Mouse (Mus musculus): ENCODE measurements around the gene Itgal. TPM values are rescaled to one million over a fixed set of nuclear protein-coding genes. Genes with fewer than 3 reads are reported as not detected.
"Not testable (repeated sequence)": the region's sequence is repeated elsewhere in the genome, so short reads cannot be mapped to it uniquely, and the experiment has no call there.

Gene Itgal
- polyA plus RNA-seq, 1 experiment from 2014 or later: 0.69 TPM

DNA sequence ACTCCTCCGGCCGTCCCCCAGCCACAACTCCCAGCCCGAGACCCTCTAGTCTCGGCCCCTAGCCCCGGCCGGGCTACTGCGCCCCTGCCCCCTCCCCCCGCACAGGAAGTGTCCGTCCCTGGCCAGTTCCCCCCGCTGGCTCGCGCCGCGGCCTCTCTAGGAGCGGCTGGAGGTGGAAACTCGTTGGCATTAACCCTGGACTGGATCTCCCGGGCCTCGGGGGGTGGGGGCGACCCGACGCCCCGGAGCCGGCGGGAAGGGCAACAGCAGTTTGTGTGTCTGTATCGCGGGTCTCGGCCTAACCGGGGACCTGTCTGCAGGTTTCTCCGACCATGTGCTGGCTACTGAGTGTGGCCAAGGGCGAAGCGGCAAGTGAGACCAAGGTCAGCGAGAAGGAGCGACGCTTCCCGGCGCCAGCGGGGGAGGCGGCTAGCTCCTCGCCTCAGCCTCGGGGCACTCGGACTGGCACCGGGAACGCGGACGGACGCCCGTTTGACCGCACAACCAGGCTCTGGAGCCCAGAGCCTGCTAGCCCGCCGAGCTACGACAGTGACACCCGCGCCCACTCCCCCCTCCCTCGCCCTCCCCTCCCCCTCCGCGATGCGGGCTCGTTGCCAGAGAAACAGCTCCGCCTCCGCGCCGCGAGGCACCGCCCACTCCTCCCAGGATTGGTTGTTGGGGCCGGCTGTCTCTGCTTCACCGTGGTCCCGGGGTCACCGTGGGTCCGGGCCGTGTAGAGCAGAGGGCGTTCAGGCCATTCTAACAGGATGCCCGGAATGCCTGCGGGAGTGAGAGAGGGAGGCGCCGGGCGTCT, 49.7 kb downstream of the Itgal start, which contains the start of gene Zfp768:
TSS of gene Zfp768 (minus strand) at position 78 of the 814 bp plus-strand sequence.
- under 1% methylated on average over 74 of the region's 76 CpGs for WGBS
- peak within 1 kb of the TSS; percentile 85 for H3K4me2 ChIP-seq (replicated peaks)
- no peaks in the 10 kb centered on the region for H3K9me3 ChIP-seq
- H3K27ac ChIP-seq: peak within 1 kb of the TSS; percentile 91
- H3K9ac ChIP-seq: peak within 1 kb of the TSS; percentile 98
- H3K4me1 ChIP-seq: peaks cover 22% of the 10 kb centered on the region
- ATAC-seq (ENCODE audit: low FRiP score, low read depth): peak; percentile 91
- peaks cover 33% of the 10 kb centered on the region for H3K36me3 ChIP-seq
- no peaks in the 10 kb centered on the region for H3K27me3 ChIP-seq
- peak within 1 kb of the TSS; percentile 89 for H3K4me3 ChIP-seq

DNA sequence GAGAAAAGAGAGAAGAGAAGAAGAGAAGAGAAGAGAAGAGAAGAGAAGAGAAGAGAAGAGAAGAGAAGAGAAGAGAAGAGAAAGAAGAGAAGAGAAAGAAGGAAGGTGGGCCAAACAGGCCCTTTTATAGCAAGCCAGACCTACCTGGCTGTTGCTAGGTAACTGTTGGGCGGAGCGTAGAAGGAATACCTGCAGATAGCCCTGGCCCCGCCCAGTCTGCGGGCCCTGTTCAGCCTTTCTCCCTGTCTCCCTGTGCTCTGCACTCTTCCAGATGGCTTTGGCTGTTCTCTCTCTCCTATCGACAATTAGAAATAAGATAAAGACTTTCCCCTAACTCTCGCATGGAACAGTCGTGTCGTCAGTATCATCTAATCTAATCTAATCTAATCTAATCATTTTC, 50.6 kb downstream of the Itgal start:
- no peak overlapping the region for H3K27ac ChIP-seq
- peaks cover 23% of the 10 kb centered on the region for H3K36me3 ChIP-seq
- peak overlapping the region; percentile 98 for H3K9ac ChIP-seq
- ATAC-seq (ENCODE audit: low FRiP score, low read depth): no peak
- 19% methylated on average over 8 of the region's 8 CpGs for WGBS
- peak overlapping the region; percentile 85 for H3K4me2 ChIP-seq (replicated peaks)
- H3K27me3 ChIP-seq: no peaks in the 10 kb centered on the region
- peak overlapping the region; percentile 89 for H3K4me3 ChIP-seq
- no peaks in the 10 kb centered on the region for H3K9me3 ChIP-seq
- H3K4me1 ChIP-seq: peaks cover 22% of the 10 kb centered on the region

DNA sequence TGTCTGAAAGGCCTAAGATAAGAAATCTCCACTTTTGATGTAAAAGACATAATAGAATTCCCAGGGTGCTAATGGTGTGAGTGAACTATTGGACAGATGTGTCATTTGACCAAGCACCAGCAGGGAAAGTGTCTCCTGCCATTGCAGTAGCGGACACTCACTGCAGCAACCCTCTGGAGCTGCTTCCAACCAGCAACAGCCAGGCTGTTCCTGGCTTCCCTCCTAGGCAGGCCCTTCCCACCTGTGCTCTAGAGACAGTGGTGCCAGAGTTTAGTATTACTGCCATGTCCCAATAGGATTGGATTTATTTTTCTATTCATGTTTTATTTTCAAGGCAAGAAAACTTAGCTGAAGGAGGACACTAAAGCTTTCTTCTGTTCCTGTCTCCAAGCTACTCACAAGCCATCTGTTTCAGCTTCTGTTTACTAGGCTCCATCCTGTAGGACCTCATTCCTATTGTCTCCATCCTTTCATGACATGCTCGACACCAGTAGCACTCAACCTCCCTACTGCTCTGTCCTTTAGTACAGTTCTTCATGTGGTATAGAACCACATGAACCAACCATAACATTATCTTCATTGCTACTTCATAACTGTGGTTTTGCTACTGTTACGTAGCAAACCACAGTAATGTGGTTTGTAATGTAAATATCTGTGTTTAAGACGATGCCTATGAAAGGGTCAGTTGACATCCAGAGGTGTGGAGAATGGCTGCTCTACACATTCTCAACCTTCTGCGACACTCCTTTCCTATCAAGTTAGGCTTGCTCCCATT, 55.4 kb downstream of the Itgal start:
- ATAC-seq (ENCODE audit: low FRiP score, low read depth): no peak
- Histone ChIP-seq H3K4me3 (no peak overlapping the region), H3K9ac (no peak overlapping the region), H3K27me3 (no peaks in the 10 kb centered on the region), H3K9me3 (no peaks in the 10 kb centered on the region), H3K27ac (no peak overlapping the region), H3K4me2 (replicated peaks) (no peak overlapping the region), H3K36me3 (no peaks in the 10 kb centered on the region), H3K4me1 (peaks cover 7% of the 10 kb centered on the region)
- WGBS: 86% methylated on average over 5 of the region's 5 CpGs

DNA sequence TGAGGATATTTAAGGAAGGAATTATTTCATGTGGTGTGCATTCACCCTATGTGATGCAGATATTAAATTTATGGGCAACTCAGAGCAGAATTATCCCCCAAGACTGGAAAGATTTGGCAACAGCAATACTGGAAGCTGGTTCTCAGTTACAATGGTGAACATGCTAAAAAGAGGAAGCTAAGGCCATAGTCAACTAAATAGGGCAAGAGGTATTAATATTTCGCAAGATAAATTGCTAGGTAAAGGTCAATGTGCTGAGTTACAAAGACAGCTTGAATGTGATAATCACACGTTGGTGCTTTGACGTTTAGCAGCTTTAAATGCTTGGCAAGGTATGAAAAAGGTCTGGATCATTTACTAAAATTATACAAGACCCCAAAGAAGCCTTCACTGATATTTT, 59.7 kb downstream of the Itgal start:
- no peak overlapping the region for H3K9ac ChIP-seq
- H3K27ac ChIP-seq: no peak overlapping the region
- ATAC-seq (ENCODE audit: low FRiP score, low read depth): no peak
- WGBS: 70% methylated on average over 3 of the region's 3 CpGs
- peaks cover 15% of the 10 kb centered on the region for H3K27me3 ChIP-seq
- H3K4me1 ChIP-seq: no peaks in the 10 kb centered on the region
- H3K36me3 ChIP-seq: no peaks in the 10 kb centered on the region
- no peaks in the 10 kb centered on the region for H3K9me3 ChIP-seq
- H3K4me3 ChIP-seq: no peak overlapping the region
- no peak overlapping the region for H3K4me2 ChIP-seq (replicated peaks)

DNA sequence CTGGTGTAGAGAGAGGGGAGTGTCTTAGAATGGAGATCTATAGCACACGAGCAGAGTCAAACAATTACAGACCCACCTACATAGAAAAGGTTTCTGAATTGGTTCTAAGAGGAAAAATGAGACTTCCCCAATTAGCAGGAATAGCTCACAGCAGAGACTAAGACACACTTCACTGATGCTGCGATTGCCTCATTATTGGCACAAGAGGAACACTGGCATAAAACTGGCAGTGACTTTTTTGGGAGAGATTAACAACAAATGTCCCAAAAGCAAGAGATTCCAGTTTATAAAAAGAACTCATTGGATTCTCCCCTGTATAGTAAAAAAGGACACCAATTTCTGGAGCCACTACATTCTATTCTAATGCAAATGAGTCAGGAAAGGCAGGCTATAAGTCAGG, 61.8 kb downstream of the Itgal start:
- no peaks in the 10 kb centered on the region for H3K4me1 ChIP-seq
- no peaks in the 10 kb centered on the region for H3K36me3 ChIP-seq
- H3K27me3 ChIP-seq: peaks cover 25% of the 10 kb centered on the region
- WGBS: 63% methylated on average over 2 of the region's 2 CpGs
- no peaks in the 10 kb centered on the region for H3K9me3 ChIP-seq
- H3K27ac ChIP-seq: no peak overlapping the region
- no peak overlapping the region for H3K4me3 ChIP-seq
- no peak for ATAC-seq (ENCODE audit: low FRiP score, low read depth)
- no peak overlapping the region for H3K9ac ChIP-seq
- no peak overlapping the region for H3K4me2 ChIP-seq (replicated peaks)

DNA sequence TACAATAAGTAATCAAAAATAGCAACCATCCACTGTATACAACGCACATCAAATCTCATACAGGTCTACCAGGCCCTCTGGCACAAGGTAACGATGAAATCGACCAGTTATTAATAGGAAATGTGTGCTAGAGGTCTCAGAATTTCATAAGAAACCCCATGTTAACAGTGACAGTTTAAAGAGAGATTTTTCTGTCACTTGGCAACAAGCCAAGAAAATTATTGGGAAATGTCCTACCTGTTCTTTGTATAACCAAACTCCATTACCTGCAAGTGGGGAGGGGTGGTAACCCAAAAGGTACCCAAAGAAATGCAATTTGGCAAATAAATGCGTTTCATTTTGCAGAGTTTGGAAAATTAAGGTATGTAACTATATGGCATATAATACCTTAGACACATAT, 62.4 kb downstream of the Itgal start:
- H3K4me3 ChIP-seq: no peak overlapping the region
- H3K36me3 ChIP-seq: no peaks in the 10 kb centered on the region
- H3K27ac ChIP-seq: no peak overlapping the region
- peaks cover 3% of the 10 kb centered on the region for H3K4me1 ChIP-seq
- no peak overlapping the region for H3K9ac ChIP-seq
- peaks cover 28% of the 10 kb centered on the region for H3K27me3 ChIP-seq
- H3K4me2 ChIP-seq (replicated peaks): no peak overlapping the region
- ATAC-seq (ENCODE audit: low FRiP score, low read depth): no peak
- 67% methylated on average over 4 of the region's 4 CpGs for WGBS
- no peaks in the 10 kb centered on the region for H3K9me3 ChIP-seq

DNA sequence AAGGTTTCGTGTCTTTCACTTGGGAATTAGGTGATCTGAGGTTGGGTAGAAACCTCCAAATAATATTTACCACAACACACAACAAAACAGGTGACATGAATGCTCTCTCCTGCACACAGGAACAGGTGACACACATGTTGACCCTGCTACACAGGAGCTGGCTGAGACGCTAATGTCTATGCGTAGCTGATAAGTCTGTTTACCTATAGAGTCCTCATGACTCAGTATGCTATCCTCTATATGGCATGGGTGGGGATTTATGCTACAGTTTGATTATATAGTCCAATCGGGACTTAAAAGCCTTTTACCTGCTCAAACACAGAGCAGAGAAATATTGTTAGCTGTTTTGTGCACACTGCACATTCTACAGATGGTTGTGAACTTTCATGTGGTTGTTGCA, 64.2 kb downstream of the Itgal start:
- Histone ChIP-seq H3K4me2 (replicated peaks) (no peak overlapping the region), H3K4me3 (no peak overlapping the region), H3K9me3 (no peaks in the 10 kb centered on the region), H3K9ac (no peak overlapping the region), H3K27me3 (peaks cover 38% of the 10 kb centered on the region), H3K36me3 (no peaks in the 10 kb centered on the region), H3K27ac (no peak overlapping the region), H3K4me1 (peaks cover 7% of the 10 kb centered on the region)
- 80% methylated on average over 4 of the region's 4 CpGs for WGBS
- ATAC-seq (ENCODE audit: low FRiP score, low read depth): no peak

DNA sequence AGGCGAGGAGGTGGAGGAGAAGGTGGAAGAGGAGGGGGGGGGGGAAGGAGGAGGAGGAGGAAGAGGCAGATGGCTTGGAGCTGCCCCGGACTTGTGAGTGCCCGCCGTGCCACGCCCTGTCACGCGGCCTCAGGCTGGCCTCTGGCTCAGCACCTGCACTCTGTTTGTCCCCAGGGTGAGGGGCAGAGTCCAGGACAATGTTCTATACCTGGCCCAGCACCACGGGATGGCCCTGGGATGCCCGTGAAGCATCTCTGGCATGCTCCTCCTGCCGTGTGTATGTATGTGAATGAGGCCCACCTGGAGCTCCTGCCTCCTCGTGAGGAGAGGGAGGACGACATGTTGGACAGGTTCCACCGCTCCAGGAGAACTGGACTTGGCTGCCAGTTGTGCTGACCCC, 65.4 kb downstream of the Itgal start:
- no peak for ATAC-seq (ENCODE audit: low FRiP score, low read depth)
- no peak overlapping the region for H3K27ac ChIP-seq

DNA sequence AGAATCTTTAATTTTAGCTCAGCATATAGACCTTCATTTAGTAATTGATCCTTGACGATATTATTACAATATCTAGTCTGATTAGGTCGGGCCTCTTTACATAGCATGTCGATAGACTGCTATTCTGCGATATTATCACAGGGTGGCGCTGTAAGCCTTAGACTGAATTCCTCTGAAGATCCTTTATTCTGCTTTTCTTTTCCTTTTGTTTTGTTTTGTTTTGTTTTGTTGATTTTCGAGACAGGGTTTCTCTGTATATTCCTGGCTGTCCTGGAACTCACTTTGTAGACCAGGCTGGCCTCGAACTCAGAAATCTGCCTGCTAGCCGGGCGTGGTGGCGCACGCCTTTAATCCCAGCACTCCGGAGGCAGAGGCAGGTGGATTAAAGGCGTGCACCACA, 66.4 kb downstream of the Itgal start:
- peak overlapping the region; percentile 13; the same call in 1 of the 2 replicates for H3K4me3 ChIP-seq
- H3K27me3 ChIP-seq: peaks cover 41% of the 10 kb centered on the region
- not testable (repeated sequence) for H3K4me1 ChIP-seq; H3K27ac ChIP-seq; H3K36me3 ChIP-seq; ATAC-seq (ENCODE audit: low FRiP score, low read depth); H3K9ac ChIP-seq; H3K9me3 ChIP-seq
- 27% methylated on average over 13 of the region's 13 CpGs for WGBS
- H3K4me2 ChIP-seq (replicated peaks): peak overlapping the region; percentile 36

More for the DNA sequence above, 65.4 kb downstream of the Itgal start:
- no peaks in the 10 kb centered on the region for H3K9me3 ChIP-seq
- H3K36me3 ChIP-seq: no peaks in the 10 kb centered on the region
- H3K4me2 ChIP-seq (replicated peaks): no peak overlapping the region
- peaks cover 7% of the 10 kb centered on the region for H3K4me1 ChIP-seq
- 49% methylated on average over 12 of the region's 13 CpGs for WGBS
- H3K9ac ChIP-seq: no peak overlapping the region
- peaks cover 41% of the 10 kb centered on the region for H3K27me3 ChIP-seq
- no peak overlapping the region for H3K4me3 ChIP-seq

DNA sequence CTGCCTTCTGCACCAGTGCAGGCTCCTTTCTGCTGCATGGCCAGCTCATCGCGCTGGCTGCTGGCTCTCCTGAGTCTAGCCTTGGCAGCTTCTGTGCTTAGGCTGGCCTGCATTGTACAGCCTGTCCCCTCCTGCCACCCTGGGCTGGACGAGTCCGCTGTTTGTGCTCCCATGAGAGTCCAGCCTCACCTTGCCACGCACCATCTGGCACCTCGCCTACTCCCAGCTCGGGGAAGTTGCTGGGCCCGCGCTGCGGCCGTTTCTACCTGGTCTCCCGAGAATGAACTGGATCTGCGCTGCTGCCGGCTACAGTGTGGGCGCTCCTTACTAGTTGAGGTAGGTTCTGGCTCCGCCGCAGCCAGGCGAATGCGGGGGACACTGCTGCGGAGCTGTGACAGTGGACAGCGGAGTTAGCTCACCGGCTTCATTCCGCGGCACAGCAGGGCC, 67.4 kb downstream of the Itgal start:
- Histone ChIP-seq H3K9me3 (no peaks in the 10 kb centered on the region), H3K4me3 (peak overlapping the region; percentile 47), H3K36me3 (no peaks in the 10 kb centered on the region), H3K4me1 (peaks cover 7% of the 10 kb centered on the region), H3K27me3 (peaks cover 39% of the 10 kb centered on the region), H3K27ac (no peak overlapping the region), H3K4me2 (replicated peaks) (peak overlapping the region; percentile 76), H3K9ac (peak overlapping the region; percentile 70)
- ATAC-seq (ENCODE audit: low FRiP score, low read depth): no peak
- 3% methylated on average over 24 of the region's 24 CpGs for WGBS

DNA sequence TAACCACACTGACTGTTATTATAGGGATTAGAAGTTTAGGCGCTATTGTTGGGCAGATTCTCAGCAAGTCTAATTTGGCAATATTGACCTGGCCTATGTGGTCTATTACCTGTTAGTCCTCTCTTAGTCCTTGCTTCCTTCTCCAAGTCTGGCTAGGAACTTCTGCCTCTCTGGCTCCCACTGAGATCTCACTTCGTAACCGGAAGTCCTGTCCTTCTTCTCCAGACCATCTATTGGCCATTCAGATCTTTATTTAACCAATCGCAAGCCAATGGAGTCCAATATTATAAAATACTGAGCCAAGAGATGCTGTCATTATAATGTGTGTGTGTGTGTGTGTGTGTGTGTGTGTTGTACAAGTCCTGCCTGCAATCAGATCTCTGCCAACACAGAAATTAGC, 68.1 kb downstream of the Itgal start:
- H3K27me3 ChIP-seq: peaks cover 39% of the 10 kb centered on the region
- H3K36me3 ChIP-seq: no peaks in the 10 kb centered on the region
- H3K4me3 ChIP-seq: no peak overlapping the region
- no peak for ATAC-seq (ENCODE audit: low FRiP score, low read depth)
- 55% methylated on average over 4 of the region's 4 CpGs for WGBS
- H3K9me3 ChIP-seq: no peaks in the 10 kb centered on the region
- H3K9ac ChIP-seq: no peak overlapping the region
- H3K4me2 ChIP-seq (replicated peaks): peak overlapping the region; percentile 76
- no peak overlapping the region for H3K27ac ChIP-seq
- peaks cover 7% of the 10 kb centered on the region for H3K4me1 ChIP-seq

DNA sequence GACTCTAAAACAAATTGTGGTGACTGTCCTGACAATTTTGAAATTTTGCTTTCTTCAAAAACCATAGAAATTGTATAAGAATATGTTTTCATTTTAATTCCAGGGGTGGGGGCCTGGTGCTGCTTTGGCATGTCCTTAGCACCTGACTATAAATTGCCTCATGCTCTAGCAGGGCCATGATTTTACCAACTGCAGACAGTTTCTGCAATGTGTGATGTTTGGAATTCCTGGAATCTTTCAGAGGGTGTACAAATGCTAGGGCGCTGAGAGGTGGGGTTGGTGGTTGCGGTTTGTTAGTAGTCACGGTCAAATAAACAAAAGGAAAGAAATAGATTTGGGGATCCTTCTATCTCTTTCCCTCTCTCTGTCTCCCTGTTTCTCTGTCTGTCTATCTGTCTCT, 70.2 kb downstream of the Itgal start:
- H3K4me2 ChIP-seq (replicated peaks): no peak overlapping the region
- no peak overlapping the region for H3K9ac ChIP-seq
- no peak overlapping the region for H3K27ac ChIP-seq
- peaks cover 7% of the 10 kb centered on the region for H3K4me1 ChIP-seq
- 78% methylated on average over 3 of the region's 3 CpGs for WGBS
- no peak for ATAC-seq (ENCODE audit: low FRiP score, low read depth)
- no peaks in the 10 kb centered on the region for H3K9me3 ChIP-seq
- H3K27me3 ChIP-seq: peaks cover 22% of the 10 kb centered on the region
- H3K4me3 ChIP-seq: no peak overlapping the region
- H3K36me3 ChIP-seq: no peaks in the 10 kb centered on the region
